Mouse (Mus musculus): ENCODE measurements around the gene Gucy2e. TPM values are rescaled to one million over a fixed set of nuclear protein-coding genes. Genes with fewer than 3 reads are reported as not detected.

Gucy2e gene
- polyA plus RNA-seq, 1 experiment from 2014 or later: 0.08 TPM

DNA sequence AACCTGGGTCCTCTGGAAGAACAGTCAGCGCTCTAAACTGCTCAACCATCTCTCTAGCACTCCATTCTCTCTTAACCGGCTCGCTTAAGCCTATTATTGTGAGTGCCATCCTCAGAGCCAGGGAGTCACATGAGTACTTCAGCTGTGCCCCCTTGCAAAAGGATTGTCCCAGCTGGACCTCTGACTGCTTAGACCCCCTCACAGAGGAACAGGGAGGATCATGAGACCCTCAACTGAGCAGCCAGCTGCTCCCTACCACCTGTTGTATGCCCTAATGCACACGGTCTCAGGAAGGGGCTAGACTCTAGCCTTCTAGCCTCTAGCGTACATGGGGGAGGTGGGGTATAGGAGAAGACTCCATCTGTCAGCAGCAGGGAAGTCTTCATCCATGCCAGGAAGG is 18.0 kb upstream of the Gucy2e start:
- H3K27me3 ChIP-seq (ENCODE audit: control insufficient read depth, insufficient read depth, low read length): no peaks in the 10 kb centered on the region
- no peak overlapping the region for H3K4me3 ChIP-seq (ENCODE audit: control insufficient read depth in 1 of 2, insufficient read depth in 1 of 2, low read depth in 1 of 2, low read length in 2 of 2)
- no peak for ATAC-seq (ENCODE audit: insufficient number of reproducible peaks, insufficient read depth, low FRiP score, low read depth)
- H3K9ac ChIP-seq (ENCODE audit: low read length): no peak overlapping the region
- no peak overlapping the region for H3K4me2 ChIP-seq (ENCODE audit: low read length)
- no peaks in the 10 kb centered on the region for H3K36me3 ChIP-seq (ENCODE audit: control insufficient read depth, insufficient read depth, low read length)
- H3K9me3 ChIP-seq (ENCODE audit: control insufficient read depth, low read length): no peaks in the 10 kb centered on the region
- H3K27ac ChIP-seq (replicated peaks in 1 of 2; ENCODE audit: control insufficient read depth in 1 of 2, insufficient read depth in 1 of 2, low read depth in 2 of 2, low read length in 2 of 2): no peak overlapping the region
- 86% methylated on average over 5 of the region's 5 CpGs for WGBS
- peaks cover 6 to 10% of the 10 kb centered on the region in 2 experiments for H3K4me1 ChIP-seq (ENCODE audit: control insufficient read depth in 2 of 2, insufficient read depth in 2 of 2, low read length in 2 of 2)

DNA sequence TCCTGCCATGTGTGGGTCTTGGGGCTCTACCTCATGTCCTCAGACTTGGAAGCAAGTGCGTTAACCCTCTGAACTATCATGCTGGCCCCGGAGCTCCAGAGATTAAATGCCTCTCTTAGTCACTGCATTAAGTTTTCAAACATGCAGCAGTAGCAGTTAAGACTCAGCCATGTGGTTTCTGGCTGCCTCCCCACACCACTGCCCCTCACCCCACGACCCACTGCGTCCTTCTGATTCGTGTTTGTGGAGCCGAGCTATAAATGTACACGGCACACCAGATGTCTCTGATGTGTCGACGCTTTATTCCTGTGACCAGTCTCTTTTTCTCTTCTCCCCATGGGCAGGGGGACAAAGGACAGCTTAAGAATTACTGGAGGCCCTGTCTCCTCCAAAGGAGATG is 16.3 kb upstream of the Gucy2e start:
- H3K27ac ChIP-seq (replicated peaks in 1 of 2; ENCODE audit: control insufficient read depth in 1 of 2, insufficient read depth in 1 of 2, low read depth in 2 of 2, low read length in 2 of 2): peak overlapping the region; percentile 34 to 53; a peak in 3 of 4 replicates
- no peaks in the 10 kb centered on the region for H3K9me3 ChIP-seq (ENCODE audit: control insufficient read depth, low read length)
- no peaks in the 10 kb centered on the region for H3K27me3 ChIP-seq (ENCODE audit: control insufficient read depth, insufficient read depth, low read length)
- no peaks in the 10 kb centered on the region for H3K36me3 ChIP-seq (ENCODE audit: control insufficient read depth, insufficient read depth, low read length)
- peak overlapping the region; percentile 60 for H3K4me2 ChIP-seq (ENCODE audit: low read length)
- peak overlapping the region; percentile 7 to 11; a peak in 1 of 4 replicates for H3K4me3 ChIP-seq (ENCODE audit: control insufficient read depth in 1 of 2, insufficient read depth in 1 of 2, low read depth in 1 of 2, low read length in 2 of 2)
- H3K4me1 ChIP-seq (ENCODE audit: control insufficient read depth in 2 of 2, insufficient read depth in 2 of 2, low read length in 2 of 2): peaks cover 6 to 10% of the 10 kb centered on the region in 2 experiments
- ATAC-seq (ENCODE audit: insufficient number of reproducible peaks, insufficient read depth, low FRiP score, low read depth): 0 out of 2 replicates have a peak, but pooled peaks have one; percentile 33
- peak overlapping the region; percentile 44 for H3K9ac ChIP-seq (ENCODE audit: low read length)
- 6% methylated on average over 9 of the region's 9 CpGs for WGBS

DNA sequence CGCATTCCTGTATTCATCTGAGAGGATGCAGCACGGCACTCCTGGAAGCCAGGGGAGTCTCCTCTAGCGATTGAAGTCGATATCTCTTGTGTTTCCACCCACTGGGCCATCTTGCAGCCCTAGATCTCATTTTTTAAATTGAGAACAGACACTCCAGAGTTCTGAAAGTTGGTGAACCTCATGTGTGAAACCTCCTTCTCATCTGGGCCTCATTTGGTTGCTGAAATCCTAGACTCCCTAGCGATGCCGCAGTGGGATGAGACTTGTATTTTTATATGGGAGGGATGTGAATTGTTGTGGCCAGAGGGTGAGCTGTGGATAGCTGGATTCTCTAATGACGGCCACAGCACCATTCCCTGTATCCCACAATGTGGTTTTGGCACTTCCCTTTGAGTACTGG is 15.1 kb upstream of the Gucy2e start:
- H3K4me2 ChIP-seq (ENCODE audit: low read length): no peak overlapping the region
- no peaks in the 10 kb centered on the region for H3K36me3 ChIP-seq (ENCODE audit: control insufficient read depth, insufficient read depth, low read length)
- H3K27ac ChIP-seq (replicated peaks in 1 of 2; ENCODE audit: control insufficient read depth in 1 of 2, insufficient read depth in 1 of 2, low read depth in 2 of 2, low read length in 2 of 2): no peak overlapping the region
- no peaks in the 10 kb centered on the region for H3K27me3 ChIP-seq (ENCODE audit: control insufficient read depth, insufficient read depth, low read length)
- ATAC-seq (ENCODE audit: insufficient number of reproducible peaks, insufficient read depth, low FRiP score, low read depth): no peak
- 82% methylated on average over 7 of the region's 7 CpGs for WGBS
- no peak overlapping the region for H3K9ac ChIP-seq (ENCODE audit: low read length)
- H3K4me3 ChIP-seq (ENCODE audit: control insufficient read depth in 1 of 2, insufficient read depth in 1 of 2, low read depth in 1 of 2, low read length in 2 of 2): no peak overlapping the region
- no peaks in the 10 kb centered on the region for H3K9me3 ChIP-seq (ENCODE audit: control insufficient read depth, low read length)
- peaks cover 6 to 10% of the 10 kb centered on the region in 2 experiments for H3K4me1 ChIP-seq (ENCODE audit: control insufficient read depth in 2 of 2, insufficient read depth in 2 of 2, low read length in 2 of 2)

DNA sequence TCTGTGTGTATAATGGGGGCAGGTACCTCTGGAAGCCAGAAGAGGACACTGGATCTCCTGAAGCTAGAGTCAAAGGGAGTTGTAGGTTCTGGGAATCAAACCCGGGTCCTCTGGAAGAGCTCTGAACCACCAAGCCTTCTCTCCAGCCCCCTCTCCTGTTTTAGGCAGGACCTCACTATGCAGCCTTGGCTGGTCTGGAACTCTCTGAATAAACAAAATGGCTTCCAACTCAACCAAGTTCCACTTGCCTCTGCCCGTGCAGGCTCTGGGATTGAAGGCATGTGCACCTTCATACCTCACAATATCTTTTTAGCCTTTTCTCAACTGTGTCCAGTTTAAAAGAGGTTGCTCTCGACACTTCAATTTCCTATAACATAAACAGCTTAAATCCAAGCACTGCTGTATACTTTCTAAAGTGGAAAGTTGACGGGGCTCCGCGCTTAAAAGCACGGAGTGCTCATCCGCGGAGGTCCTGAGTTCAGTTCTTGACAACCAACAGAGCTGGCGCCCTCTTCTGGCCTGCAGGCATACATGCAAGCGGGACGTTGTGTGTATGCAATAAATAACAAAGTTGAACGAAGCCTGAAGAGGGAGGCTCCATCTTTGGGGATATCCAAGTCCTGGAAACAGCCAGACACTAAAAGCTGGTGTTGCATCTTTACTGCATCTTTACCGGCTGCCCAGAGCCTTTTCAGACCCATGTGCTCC is 14.5 kb upstream of the Gucy2e start:
- Histone ChIP-seq H3K27ac (replicated peaks in 1 of 2; ENCODE audit: control insufficient read depth in 1 of 2, insufficient read depth in 1 of 2, low read depth in 2 of 2, low read length in 2 of 2) (no peak overlapping the region), H3K36me3 (ENCODE audit: control insufficient read depth, insufficient read depth, low read length) (no peaks in the 10 kb centered on the region), H3K4me1 (ENCODE audit: control insufficient read depth in 2 of 2, insufficient read depth in 2 of 2, low read length in 2 of 2) (peaks cover 10 to 15% of the 10 kb centered on the region in 2 experiments), H3K27me3 (ENCODE audit: control insufficient read depth, insufficient read depth, low read length) (no peaks in the 10 kb centered on the region), H3K9me3 (ENCODE audit: control insufficient read depth, low read length) (no peaks in the 10 kb centered on the region), H3K4me3 (ENCODE audit: control insufficient read depth in 1 of 2, insufficient read depth in 1 of 2, low read depth in 1 of 2, low read length in 2 of 2) (no peak overlapping the region), H3K9ac (ENCODE audit: low read length) (no peak overlapping the region), H3K4me2 (ENCODE audit: low read length) (no peak overlapping the region)
- WGBS: 56% methylated on average over 14 of the region's 14 CpGs
- no peak for ATAC-seq (ENCODE audit: insufficient number of reproducible peaks, insufficient read depth, low FRiP score, low read depth)

DNA sequence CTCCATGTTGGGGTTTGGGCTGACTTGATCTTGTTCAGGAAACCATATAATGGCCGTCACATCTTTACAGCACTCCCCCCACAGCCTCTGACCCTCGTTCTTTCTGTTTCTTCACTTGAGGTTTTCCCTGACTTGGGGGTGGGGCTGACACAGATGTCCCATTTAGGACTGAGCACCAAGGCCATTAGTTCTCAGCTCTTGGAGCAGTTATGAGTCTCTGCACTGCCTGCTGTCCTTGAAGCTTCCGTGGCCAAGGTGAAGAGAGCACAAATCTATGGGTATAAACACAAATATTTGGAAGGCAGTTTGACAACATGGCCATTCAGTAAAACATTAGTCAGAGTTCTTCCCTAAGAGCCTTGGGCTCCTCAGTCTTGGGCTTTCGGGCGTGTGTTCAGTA is 13.3 kb upstream of the Gucy2e start:
- Histone ChIP-seq H3K9me3 (ENCODE audit: control insufficient read depth, low read length) (no peaks in the 10 kb centered on the region), H3K4me2 (ENCODE audit: low read length) (no peak overlapping the region), H3K27me3 (ENCODE audit: control insufficient read depth, insufficient read depth, low read length) (no peaks in the 10 kb centered on the region), H3K4me3 (ENCODE audit: control insufficient read depth in 1 of 2, insufficient read depth in 1 of 2, low read depth in 1 of 2, low read length in 2 of 2) (no peak overlapping the region), H3K36me3 (ENCODE audit: control insufficient read depth, insufficient read depth, low read length) (no peaks in the 10 kb centered on the region), H3K9ac (ENCODE audit: low read length) (no peak overlapping the region), H3K4me1 (ENCODE audit: control insufficient read depth in 2 of 2, insufficient read depth in 2 of 2, low read length in 2 of 2) (peaks cover 13 to 26% of the 10 kb centered on the region in 2 experiments), H3K27ac (replicated peaks in 1 of 2; ENCODE audit: control insufficient read depth in 1 of 2, insufficient read depth in 1 of 2, low read depth in 2 of 2, low read length in 2 of 2) (no peak overlapping the region)
- 84% methylated on average over 5 of the region's 5 CpGs for WGBS
- ATAC-seq (ENCODE audit: insufficient number of reproducible peaks, insufficient read depth, low FRiP score, low read depth): no peak

DNA sequence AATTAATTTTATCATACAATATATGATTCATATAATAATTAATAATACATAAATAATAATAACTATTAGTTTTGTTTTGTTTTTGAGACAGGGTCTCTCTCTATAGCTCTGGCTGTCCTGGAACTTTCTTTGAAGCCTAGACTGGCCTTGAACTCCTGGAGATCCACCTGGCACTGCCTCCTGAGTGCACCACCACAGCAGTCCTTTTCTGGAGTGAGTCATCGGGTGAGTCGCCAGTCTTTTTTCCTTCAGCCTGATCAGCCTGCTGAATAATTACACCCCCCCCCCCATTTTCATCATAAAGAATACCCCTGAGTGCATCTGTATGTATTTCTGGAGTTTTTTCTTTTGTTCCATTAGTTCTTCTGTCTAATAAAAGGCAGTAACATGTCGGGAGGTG is 12.3 kb upstream of the Gucy2e start:
- no peak overlapping the region for H3K4me3 ChIP-seq (ENCODE audit: control insufficient read depth in 1 of 2, insufficient read depth in 1 of 2, low read depth in 1 of 2, low read length in 2 of 2)
- H3K9me3 ChIP-seq (ENCODE audit: control insufficient read depth, low read length): no peaks in the 10 kb centered on the region
- H3K4me2 ChIP-seq (ENCODE audit: low read length): no peak overlapping the region
- no peak overlapping the region for H3K9ac ChIP-seq (ENCODE audit: low read length)
- peaks cover 13 to 26% of the 10 kb centered on the region in 2 experiments for H3K4me1 ChIP-seq (ENCODE audit: control insufficient read depth in 2 of 2, insufficient read depth in 2 of 2, low read length in 2 of 2)
- no peak overlapping the region for H3K27ac ChIP-seq (replicated peaks in 1 of 2; ENCODE audit: control insufficient read depth in 1 of 2, insufficient read depth in 1 of 2, low read depth in 2 of 2, low read length in 2 of 2)
- 74% methylated on average over 3 of the region's 3 CpGs for WGBS
- ATAC-seq (ENCODE audit: insufficient number of reproducible peaks, insufficient read depth, low FRiP score, low read depth): no peak
- no peaks in the 10 kb centered on the region for H3K27me3 ChIP-seq (ENCODE audit: control insufficient read depth, insufficient read depth, low read length)
- no peaks in the 10 kb centered on the region for H3K36me3 ChIP-seq (ENCODE audit: control insufficient read depth, insufficient read depth, low read length)

DNA sequence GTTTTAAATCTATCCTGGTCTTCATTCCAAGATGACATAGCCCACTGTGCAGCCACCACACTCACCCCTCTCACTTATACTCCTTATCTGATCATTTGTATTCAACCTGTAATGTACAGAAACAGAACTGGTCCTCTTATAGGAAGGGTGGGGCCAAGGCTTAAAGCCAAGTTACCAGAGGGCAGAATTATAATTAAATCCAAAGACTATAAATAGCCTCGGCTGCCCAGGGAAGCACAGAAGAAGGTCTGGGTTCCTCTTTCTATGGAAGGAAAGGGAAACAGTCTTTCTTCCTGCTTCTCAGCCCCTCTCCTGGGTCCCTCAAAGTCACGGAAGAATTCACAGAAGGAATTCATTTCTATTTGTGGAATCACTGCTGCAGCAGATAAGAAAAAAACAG is 8.8 kb upstream of the Gucy2e start:
- H3K9ac ChIP-seq (ENCODE audit: low read length): peak overlapping the region; percentile 63
- H3K4me1 ChIP-seq (ENCODE audit: control insufficient read depth in 2 of 2, insufficient read depth in 2 of 2, low read length in 2 of 2): peaks cover 7 to 16% of the 10 kb centered on the region in 2 experiments; a peak in 3 of 4 replicates

More for the DNA sequence above, 8.8 kb upstream of the Gucy2e start:
- Histone ChIP-seq H3K9me3 (ENCODE audit: control insufficient read depth, low read length) (no peaks in the 10 kb centered on the region), H3K27me3 (ENCODE audit: control insufficient read depth, insufficient read depth, low read length) (no peaks in the 10 kb centered on the region), H3K4me3 (ENCODE audit: control insufficient read depth in 1 of 2, insufficient read depth in 1 of 2, low read depth in 1 of 2, low read length in 2 of 2) (peak overlapping the region in 1 of 2 experiments; percentile 11; a peak in 3 of 4 replicates), H3K36me3 (ENCODE audit: control insufficient read depth, insufficient read depth, low read length) (no peaks in the 10 kb centered on the region), H3K27ac (replicated peaks in 1 of 2; ENCODE audit: control insufficient read depth in 1 of 2, insufficient read depth in 1 of 2, low read depth in 2 of 2, low read length in 2 of 2) (peak overlapping the region; percentile 73 to 78), H3K4me2 (ENCODE audit: low read length) (peak overlapping the region; percentile 55)
- peak; percentile 17; the same call in 1 of the 2 replicates for ATAC-seq (ENCODE audit: insufficient number of reproducible peaks, insufficient read depth, low FRiP score, low read depth)
- WGBS: 0% methylated on average over 2 of the region's 2 CpGs
